Mouse (Mus musculus) cerebellum, adult 9-11 months (tissue): ENCODE data around the gene Ovol2.
"Not testable (repeated sequence)": the region's sequence is repeated elsewhere in the genome, so short reads cannot be mapped to it uniquely, and the experiment has no call there.

Experiments
- DNase-seq: peaks from one replicate; pipeline ENCODE4 v3.0.0; 2022

The Ovol2 gene

DNA sequence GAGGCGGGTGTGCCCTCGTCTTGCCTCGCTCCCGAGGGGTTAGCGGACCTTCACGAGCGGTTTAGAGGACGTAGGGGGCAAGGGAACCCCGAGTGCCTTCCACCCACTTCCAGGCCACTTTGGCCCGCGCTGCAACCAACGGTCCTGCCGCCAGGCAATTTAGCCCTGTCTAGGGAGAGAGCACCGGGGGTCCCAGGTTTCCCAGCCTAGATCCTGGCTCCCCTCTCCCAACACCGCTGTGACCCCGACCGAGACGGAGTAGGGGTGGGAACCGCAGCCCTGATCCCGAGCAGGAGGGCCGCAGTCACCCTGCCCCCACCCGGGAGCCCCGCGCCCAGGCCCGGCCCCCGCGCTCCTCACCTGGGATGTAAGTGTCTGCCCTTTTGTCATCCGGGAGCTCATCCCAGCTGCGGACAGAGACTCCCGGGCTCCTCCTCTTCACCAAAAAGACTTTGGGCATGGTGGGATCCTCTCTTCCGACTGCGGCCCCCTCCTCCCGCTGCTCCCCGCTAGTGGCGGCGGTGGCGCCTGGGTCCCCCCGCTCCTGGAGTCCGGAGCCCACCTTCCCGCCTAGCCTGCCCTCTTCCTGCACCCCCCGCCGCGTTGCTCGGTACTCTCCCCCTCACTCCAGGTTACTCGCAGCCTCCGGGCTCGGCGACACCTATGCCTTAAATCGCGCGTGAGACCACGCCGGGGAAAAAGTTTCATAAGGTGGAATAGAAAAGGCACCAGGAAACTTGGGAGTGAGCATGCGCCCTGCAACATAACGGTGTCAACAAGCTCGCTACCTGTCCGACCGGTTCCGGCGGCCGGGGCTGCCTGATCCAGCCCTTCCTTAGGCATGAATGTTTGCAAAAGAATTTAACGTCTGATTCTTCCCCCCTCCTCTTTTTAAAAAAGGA is at the start of gene Ovol2:
Gene Ovol2, minus strand, starts transcription at position 746 of the 902 bp plus-strand sequence.
- DNase-seq, result no peak

- peak; percentile 19 for DNase-seq
Observed at GRCm38 (mm10) chr2:144381741-144382140, 49.8 kb upstream of the Ovol2 start.

GRCm38 (mm10) chr2:144381293-144381692 is 49.3 kb upstream of the Ovol2 start:
- peak; percentile 78 for DNase-seq

GRCm38 (mm10) chr2:144375063-144375703 is 43.2 kb upstream of the Ovol2 start:
- DNase-seq, result no peak

- DNase-seq, result no peak
Observed at GRCm38 (mm10) chr2:144373063-144373462, 41.1 kb upstream of the Ovol2 start.

DNA sequence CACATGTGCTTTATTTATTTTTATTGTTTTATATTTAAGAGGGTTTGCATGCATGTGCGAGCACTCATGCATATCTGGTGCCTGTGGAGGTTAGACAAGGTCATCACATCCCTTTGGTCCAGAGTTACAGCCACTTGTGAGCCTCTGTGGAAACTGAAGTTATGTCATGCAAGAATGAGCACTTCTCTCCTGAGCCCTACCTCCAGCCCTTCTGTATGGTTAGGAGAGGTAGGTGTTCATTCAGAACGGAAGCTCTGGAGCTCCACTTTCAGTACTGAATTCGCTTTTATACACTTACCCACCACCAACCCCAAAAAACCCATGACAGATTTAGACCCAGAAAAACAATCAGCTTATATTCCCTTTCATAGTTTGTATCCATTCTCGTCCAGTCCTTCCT is 39.6 kb upstream of the Ovol2 start:
- no peak for DNase-seq

DNA sequence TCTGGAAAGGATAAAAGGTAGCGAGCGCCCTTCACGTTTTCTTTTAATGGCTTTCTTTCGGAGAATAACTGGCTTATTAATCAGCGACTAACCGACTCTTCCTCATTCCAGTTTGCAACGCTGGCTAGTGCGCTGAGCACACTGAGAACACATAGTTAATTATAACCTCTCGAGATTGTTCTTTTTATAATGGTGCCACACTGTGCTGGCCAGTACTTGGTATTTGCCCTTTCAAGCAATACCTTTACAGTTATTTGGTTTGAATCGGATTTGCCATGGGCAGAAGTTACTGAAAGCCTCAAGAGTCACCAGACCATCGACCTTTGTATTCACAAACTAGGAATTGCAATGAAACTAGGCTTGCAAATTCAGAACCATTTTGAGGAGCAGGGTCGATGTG is 37.6 kb upstream of the Ovol2 start:
- no peak for DNase-seq

- DNase-seq, result no peak
Observed at GRCm38 (mm10) chr2:144369020-144369421, 37.1 kb upstream of the Ovol2 start.

DNA sequence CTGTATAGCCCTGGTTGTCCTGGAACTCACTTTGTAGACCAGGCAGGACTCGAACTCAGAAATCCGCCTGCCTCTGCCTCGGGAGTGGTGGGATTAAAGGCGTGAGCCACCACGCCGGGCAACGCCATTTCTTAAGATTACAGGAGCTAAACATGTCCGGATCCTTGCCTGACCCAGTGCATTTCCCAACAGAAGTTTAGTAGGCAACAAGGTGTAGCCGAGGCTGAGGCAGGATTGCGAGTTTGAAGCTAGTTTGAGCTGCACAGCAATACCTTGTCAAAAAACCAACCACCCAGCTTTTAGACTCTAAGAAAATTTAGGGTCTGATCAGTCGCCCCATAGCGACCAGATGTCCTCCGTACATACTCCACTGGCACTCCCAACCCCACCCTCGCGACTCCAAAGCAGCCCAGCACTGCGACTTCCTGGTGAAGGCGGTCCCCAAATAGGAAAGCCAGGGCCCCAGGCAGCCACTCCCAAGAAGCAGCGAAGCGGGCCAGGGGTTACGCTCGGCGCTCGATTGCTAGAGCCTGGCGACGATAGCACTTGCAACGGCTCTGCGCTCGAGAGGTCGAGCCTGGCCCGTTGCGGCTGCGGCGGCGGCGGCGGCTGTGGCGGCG is 36.6 kb upstream of the Ovol2 start, which contains the start of the genes Kat14 and Pet117:
Gene Kat14, plus strand, starts transcription at position 584 of the 620 bp plus-strand sequence.
Gene Pet117, plus strand, starts transcription at position 597 of the 620 bp plus-strand sequence.
- peak; percentile 92 for DNase-seq

DNA sequence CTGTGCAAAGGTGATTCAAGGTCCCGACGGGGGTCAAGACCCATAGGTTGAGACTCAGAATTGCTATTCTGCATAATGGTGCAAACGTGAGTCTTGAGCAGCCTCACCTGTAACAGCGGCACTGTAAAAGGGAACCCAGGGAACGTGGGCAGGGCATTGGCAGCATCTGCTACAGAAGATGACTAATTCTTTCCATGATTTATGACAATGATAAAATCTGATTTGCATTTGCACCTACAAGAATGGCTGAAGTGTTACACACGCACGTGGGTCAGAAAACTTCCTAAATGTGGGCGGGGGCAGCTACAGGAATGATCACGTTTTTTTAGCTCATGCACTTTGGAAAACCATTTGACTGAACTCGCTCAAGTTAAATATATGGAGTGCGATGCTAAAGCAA is 20.9 kb upstream of the Ovol2 start:
- DNase-seq, result no peak

DNA sequence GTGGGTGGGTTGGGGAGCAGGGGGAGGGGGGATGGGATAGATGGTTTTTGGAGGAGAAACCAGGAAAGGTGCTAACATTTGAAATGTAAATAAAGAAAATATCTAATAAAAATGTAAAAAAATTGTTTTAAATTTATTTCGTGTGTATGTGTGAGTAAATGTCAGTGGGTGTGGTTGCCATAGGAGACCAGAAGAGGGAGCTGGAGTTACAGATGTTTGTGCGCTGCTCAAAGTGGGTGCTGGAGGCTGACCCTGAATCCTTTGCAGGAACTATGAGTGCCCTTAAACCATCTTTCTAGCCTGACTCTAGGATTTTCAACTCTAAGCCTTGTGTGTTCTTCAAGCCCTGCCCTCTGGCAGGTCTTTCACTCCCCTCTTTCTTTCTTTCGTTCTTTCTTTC is 16.6 kb upstream of the Ovol2 start:
- no peak for DNase-seq

DNA sequence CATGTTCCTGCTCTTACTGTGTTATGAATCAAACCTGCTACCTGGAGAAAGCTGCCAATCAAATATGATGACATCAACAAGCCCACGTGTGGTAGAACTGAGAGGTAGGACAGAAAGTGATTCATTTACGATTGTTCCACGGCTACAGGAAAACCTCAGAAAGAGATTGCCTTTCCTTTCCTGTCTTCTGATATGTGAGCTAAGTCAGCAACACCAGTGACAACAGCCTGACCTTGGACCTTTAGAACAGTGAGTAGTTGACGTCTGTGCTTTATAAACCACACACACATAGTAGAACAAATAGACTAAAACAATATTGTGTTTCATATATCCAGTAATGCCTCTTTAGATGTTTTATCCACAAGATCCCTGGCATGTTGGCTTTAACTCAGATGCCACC is 11.2 kb upstream of the Ovol2 start:
- no peak for DNase-seq

- not testable (repeated sequence) for DNase-seq
Observed at GRCm38 (mm10) chr2:144338149-144338548, 6.2 kb upstream of the Ovol2 start.

- no peak for DNase-seq
Observed at GRCm38 (mm10) chr2:144337701-144338100, 5.8 kb upstream of the Ovol2 start.

GRCm38 (mm10) chr2:144337230-144337629 is 5.3 kb upstream of the Ovol2 start:
- no peak for DNase-seq

- DNase-seq, result no peak
Observed at GRCm38 (mm10) chr2:144333138-144333842, 1.3 kb upstream of the Ovol2 start.

DNA sequence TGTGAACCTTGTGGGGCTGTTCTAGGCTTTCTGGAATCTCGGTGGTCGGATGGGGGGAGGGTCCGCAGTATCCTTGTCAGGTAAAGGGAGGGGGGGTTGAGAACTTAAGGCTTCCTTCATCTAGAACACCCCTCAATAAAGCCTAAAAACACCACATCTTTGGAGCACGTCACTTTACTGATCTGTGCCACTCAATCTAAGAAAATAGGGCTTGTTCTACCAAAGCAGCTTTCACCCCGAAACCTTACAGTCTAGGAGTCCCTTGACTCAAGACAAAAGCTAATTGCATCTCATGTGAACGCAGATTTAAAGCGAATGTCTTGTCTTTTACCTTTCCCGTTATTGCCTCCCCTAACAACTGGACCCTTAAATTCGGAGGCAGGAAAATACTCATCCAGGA is 540 bp upstream of the Ovol2 start:
- no peak for DNase-seq

GRCm38 (mm10) chr2:144330960-144331371 is 980 bp downstream of the Ovol2 start:
- DNase-seq, result no peak

DNA sequence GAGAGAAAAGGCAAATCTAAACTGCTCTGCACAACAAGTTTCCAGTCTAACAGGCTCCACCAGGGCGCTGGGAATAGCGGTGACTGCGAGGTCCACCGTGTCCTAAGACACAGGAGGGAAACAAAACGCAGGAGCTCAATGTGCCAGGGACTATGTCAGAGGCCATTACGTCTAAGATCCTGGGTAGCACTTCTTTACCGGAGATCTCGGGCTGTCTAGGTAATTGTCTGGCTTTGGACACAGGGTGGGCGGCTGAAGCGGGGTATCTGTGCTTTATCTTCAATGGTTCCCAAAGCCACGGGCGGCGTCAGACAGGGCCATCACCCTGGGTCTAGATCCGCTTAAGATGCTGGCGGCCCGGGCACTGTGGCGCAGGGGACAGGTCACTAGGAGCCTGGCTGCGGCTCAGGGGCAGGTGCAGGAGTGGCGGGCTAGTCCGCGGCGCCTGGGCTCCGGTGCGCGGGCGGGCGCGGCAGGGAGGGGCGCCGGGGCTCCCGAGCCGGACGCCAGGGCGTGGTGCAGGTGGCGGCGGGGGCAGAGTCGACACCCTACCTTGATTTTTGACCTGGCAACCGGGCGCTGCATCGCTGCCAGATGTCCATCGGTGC is 1.5 kb downstream of the Ovol2 start:
- DNase-seq, result no peak

- no peak for DNase-seq
Observed at GRCm38 (mm10) chr2:144329937-144330336, 2.0 kb downstream of the Ovol2 start.

- no peak for DNase-seq
Observed at GRCm38 (mm10) chr2:144329451-144329850, 2.5 kb downstream of the Ovol2 start.

DNA sequence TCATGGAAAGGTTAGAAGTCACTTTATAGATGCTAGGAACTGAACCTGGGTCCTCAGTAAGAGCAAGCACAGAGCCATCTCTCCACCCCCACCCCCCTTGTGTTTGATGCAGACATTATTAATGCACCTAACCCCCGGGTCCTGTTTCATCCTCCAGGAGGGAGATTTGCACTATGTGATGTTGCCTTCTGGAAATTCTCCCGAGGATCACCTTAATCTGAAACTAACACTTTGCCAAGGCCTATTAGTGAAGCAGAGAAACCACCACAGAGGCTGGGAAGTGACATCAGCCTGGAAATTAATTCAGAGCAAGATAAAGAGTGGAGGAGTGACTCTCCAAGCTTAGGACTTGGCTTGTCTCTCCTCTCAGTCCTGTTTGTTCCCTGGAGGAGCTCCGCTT is 7.7 kb downstream of the Ovol2 start:
- no peak for DNase-seq

DNA sequence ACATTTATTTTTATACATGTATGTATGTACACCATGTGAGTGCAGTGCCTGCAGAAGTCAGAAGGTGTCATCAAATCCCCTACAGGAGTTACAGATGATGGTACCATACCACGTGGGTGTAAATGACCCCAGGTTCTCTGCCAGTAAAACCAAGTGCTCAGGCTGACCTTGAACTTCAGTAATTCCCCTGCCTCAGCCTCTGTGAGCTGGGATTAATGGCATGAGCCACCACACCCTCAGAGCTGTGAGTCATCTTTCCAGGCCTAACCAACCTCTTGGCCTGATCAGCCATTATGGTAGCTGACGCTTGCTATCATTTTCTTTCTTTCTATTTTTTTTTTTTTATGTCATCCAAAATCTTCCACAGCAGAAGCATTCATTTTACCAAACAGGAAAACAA is 20.6 kb downstream of the Ovol2 start:
- no peak for DNase-seq
